Mouse (Mus musculus) heart, embryonic 15.5 days (tissue): Measurements from ENCODE around the gene Tenm4. TPM values are rescaled to one million over a fixed set of nuclear protein-coding genes. Genes with fewer than 3 reads are reported as not detected.

Experiments
- ATAC-seq: fragments of 200-750 bp; cut with Nextera tagmentation; replicated peaks from 2 replicates; pipeline ENCODE4 v1.8.0; 2017; ENCODE audit warnings: low read depth, moderate TSS enrichment; ENCODE audit not compliant: insufficient number of reproducible peaks, insufficient read depth, low FRiP score
- H3K27ac ChIP-seq: fragments of 300-500 bp; sonication (generic); 2 replicates; pipeline ENCODE4 v1.5.1; 2015; ENCODE audit warnings: mild to moderate bottlenecking, inconsistent platforms
- H3K27me3 ChIP-seq: fragments of 300-500 bp; sonication (generic); 2 replicates; pipeline ENCODE4 v1.6.1; 2015; ENCODE audit warnings: inconsistent platforms
- H3K36me3 ChIP-seq: fragments of 300-500 bp; sonication (generic); 2 replicates; pipeline ENCODE4 v1.6.1; 2015; ENCODE audit warnings: mild to moderate bottlenecking, inconsistent platforms
- H3K4me1 ChIP-seq: fragments of 300-500 bp; sonication (generic); replicated peaks from 2 replicates; pipeline ENCODE4 v1.6.1; 2015; ENCODE audit warnings: inconsistent platforms
- H3K4me2 ChIP-seq: fragments of 300-500 bp; sonication (generic); 2 replicates; pipeline ENCODE4 v1.6.1; 2015; ENCODE audit warnings: inconsistent platforms, mild to moderate bottlenecking, moderate library complexity
- H3K4me3 ChIP-seq: fragments of 300-500 bp; sonication (generic); 2 replicates; pipeline ENCODE4 v1.5.1; 2015; ENCODE audit warnings: mild to moderate bottlenecking, inconsistent platforms
- H3K9ac ChIP-seq: fragments of 300-500 bp; sonication (generic); 2 replicates; pipeline ENCODE4 v1.6.1; 2015; ENCODE audit warnings: mild to moderate bottlenecking, inconsistent platforms
- H3K9me3 ChIP-seq: fragments of 300-500 bp; sonication (generic); replicated peaks from 2 replicates; pipeline ENCODE4 v1.6.1; 2016; ENCODE audit warnings: inconsistent platforms
- WGBS: fragments of 180-500 bp; shearing (Covaris S2); methylation state at CpG from one replicate; pipeline ENCODE4 v1.1.7; 2015; ENCODE audit warnings: mixed read lengths; 5-methylcytosine and 5-hydroxymethylcytosine counted together
- polyA plus RNA-seq: library from polyadenylated mRNA; unstranded; fragments of >200 nt; fragmentation: Nextera tagmentation; extraction: Ambion mirVana; gene quantifications from 2 replicates; pipeline ENCODE4 v1.2.1, GENCODE M21; 2015

Tenm4 gene
- polyA plus RNA-seq, 1 experiment from 2014 or later, result 7.9 TPM

DNA sequence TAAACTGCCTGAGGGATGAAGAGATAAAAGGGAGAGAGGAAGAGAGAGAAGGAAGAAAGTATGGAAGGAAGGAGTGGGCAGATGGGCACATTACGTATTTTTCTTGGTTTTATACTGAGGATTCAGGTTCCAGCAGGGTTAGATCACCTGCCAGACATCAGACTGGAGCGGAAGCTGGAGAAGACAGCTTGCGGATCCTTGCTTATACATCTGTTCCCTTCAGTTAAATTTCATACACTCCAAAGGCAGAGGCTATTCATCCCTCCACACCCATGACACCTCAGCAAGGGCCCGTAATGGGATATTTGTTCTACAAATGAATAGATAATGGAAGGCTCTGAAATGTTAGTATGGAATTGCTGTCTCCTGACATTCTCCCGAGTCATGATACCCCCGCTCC, 655.6 kb downstream of the Tenm4 start:
- H3K27ac ChIP-seq, result no peak overlapping the region
- no peaks in the 10 kb centered on the region for H3K36me3 ChIP-seq
- no peak for ATAC-seq
- WGBS, result 91% methylated on average over 6 of the region's 6 CpGs
- no peaks in the 10 kb centered on the region for H3K27me3 ChIP-seq
- H3K4me3 ChIP-seq, result no peak overlapping the region
- no peak overlapping the region for H3K9ac ChIP-seq
- H3K9me3 ChIP-seq, result no peaks in the 10 kb centered on the region
- H3K4me2 ChIP-seq, result no peak overlapping the region
- H3K4me1 ChIP-seq, result no peaks in the 10 kb centered on the region

DNA sequence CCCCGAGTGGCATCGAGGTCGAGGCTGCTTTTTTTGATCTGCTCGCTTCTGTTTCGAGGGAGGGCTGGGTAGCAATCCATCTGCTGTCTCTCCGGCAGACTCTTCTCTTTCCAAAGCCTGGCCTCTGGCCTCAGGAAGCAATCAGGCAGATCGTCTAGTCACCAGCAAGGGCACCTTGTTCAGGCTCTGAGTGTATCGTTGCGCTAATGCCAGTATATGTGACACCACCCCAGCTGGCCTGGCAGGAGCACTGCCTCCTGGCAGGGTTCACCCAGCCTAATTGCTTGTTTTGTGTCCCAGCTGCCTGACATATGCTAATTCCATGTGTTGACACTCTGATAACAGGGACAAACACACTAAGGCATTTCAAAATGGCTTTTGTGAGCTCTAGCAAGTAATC, 661.5 kb downstream of the Tenm4 start:
- Histone ChIP-seq H3K9me3 (no peaks in the 10 kb centered on the region), H3K27ac (peak overlapping the region; percentile 13; the same call in 1 of the 2 replicates), H3K36me3 (no peaks in the 10 kb centered on the region), H3K27me3 (no peaks in the 10 kb centered on the region), H3K4me3 (no peak overlapping the region), H3K9ac (no peak overlapping the region), H3K4me1 (peaks cover 24% of the 10 kb centered on the region), H3K4me2 (0 out of 2 replicates have a peak overlapping the region, but pooled peaks have one; percentile 0)
- WGBS, result 42% methylated on average over 9 of the region's 9 CpGs
- ATAC-seq, result no peak; the same call in 1 of the 2 replicates

DNA sequence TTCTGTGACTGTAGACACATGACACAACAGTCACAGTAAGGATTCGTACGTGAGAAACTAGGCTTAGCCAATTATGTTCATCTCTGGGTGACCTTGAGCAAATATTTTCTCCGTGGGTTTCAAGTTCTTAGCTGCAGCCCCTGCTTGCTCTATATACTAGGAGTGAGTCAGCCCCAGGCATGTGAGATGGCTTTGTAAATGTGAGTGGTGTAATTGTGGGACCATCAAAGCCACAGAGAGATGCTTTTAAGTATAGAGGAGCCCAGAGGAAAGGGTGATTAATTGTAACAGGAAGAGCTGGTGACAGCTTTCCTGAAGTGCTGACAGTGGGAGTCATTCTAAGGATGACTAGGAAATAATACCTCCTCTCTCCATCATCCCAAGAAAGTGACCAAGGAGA, 662.0 kb downstream of the Tenm4 start:
- H3K27ac ChIP-seq, result 0 out of 2 replicates have a peak overlapping the region, but pooled peaks have one; percentile 13

DNA sequence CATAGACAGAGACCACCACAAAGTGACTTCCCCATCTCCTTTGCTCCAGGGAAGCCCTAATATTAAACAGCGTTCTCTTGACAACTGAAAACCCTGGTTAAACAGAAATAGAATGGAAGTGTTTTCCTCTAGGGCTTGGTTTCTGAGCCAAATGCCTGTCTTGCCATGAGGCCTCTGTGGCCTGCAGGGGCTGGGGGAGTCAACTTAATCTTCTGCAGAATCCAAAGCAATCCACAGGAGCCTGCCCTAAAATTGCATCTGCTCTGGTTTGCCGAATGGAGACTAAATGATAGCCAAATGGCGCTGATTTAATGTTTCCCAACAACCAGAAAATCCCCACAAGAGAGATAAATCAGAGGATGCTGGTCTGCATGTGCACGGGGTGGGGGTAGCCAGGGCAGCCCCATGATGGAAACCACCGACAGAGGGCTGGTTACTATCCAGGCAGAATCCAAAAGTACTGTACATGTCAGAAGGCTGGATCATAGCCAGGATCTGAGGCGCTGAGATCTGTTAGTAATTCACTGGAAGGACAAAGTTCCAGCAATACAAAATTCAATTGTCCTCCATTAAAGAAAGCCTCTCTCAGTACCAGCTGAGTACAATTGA, 663.7 kb downstream of the Tenm4 start:
- no peaks in the 10 kb centered on the region for H3K27me3 ChIP-seq
- H3K36me3 ChIP-seq, result no peaks in the 10 kb centered on the region
- H3K9ac ChIP-seq, result no peak overlapping the region
- no peak overlapping the region for H3K4me3 ChIP-seq
- no peaks in the 10 kb centered on the region for H3K9me3 ChIP-seq
- H3K4me2 ChIP-seq, result no peak overlapping the region
- peak; percentile 51; the same call in 1 of the 2 replicates for ATAC-seq
- H3K4me1 ChIP-seq, result peaks cover 24% of the 10 kb centered on the region
- 38% methylated on average over 6 of the region's 6 CpGs for WGBS
- H3K27ac ChIP-seq, result 0 out of 2 replicates have a peak overlapping the region, but pooled peaks have one; percentile 4

More for the DNA sequence above, 662.0 kb downstream of the Tenm4 start:
- no peak overlapping the region for H3K4me2 ChIP-seq
- H3K36me3 ChIP-seq, result no peaks in the 10 kb centered on the region
- H3K4me3 ChIP-seq, result no peak overlapping the region
- 53% methylated on average over 3 of the region's 3 CpGs for WGBS
- no peak overlapping the region for H3K9ac ChIP-seq
- no peaks in the 10 kb centered on the region for H3K9me3 ChIP-seq
- H3K27me3 ChIP-seq, result no peaks in the 10 kb centered on the region
- ATAC-seq, result no peak
- peaks cover 24% of the 10 kb centered on the region for H3K4me1 ChIP-seq

DNA sequence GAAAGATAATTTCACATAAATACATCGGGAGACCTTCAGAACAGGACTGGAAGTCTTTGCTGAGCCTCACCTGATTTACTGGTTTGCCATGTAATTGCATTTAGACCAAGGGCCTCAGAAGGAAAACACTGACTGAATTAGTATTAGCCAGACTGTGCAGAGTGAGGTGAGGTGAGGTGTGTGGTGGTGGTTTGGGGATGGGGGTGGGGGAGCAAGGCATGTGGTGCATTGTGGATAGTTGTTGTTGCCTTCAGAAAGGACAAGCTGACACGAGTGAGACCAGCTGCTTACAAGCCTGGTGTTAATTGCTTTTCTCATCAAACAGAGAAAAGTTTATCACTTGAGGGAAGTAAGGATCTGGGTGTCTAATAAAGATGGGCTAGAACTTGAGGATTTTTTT, 664.3 kb downstream of the Tenm4 start:
- no peaks in the 10 kb centered on the region for H3K36me3 ChIP-seq
- H3K4me1 ChIP-seq, result peaks cover 24% of the 10 kb centered on the region
- no peaks in the 10 kb centered on the region for H3K27me3 ChIP-seq
- no peak overlapping the region for H3K4me3 ChIP-seq
- H3K9me3 ChIP-seq, result no peaks in the 10 kb centered on the region
- no peak for ATAC-seq
- H3K27ac ChIP-seq, result no peak overlapping the region
- H3K4me2 ChIP-seq, result no peak overlapping the region
- WGBS, result 56% methylated on average over 2 of the region's 2 CpGs
- no peak overlapping the region for H3K9ac ChIP-seq

DNA sequence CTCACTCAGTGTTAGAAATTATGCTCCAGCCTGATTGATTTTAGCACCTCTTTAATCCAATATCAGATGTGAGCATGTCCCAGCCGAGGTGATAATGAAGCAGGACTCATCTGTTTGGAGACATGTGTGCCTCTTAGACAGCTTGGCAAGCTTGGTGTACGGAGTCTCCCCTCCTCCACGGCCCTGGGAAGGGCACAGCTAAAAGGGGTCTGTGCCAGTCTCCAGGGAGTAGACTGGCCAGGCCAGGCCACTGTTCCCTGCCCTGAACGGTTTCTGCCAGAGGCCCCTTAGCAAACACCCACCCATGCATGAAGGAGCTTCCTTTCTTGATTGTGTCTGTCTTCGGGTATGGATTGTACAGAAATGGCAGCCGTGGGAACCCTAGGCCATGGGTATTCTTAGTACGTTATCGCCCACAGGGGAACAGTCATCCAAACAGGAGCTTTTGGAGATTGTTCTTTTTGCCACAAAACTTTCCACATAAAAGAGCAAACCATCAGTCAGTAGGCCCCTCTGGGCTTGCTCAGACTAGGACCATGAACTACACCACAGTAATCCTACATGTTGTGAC, 667.3 kb downstream of the Tenm4 start:
- 87% methylated on average over 8 of the region's 8 CpGs for WGBS
- Histone ChIP-seq H3K36me3 (no peaks in the 10 kb centered on the region), H3K4me3 (no peak overlapping the region), H3K9me3 (no peaks in the 10 kb centered on the region), H3K4me2 (no peak overlapping the region), H3K4me1 (peaks cover 12% of the 10 kb centered on the region), H3K27ac (no peak overlapping the region), H3K27me3 (no peaks in the 10 kb centered on the region), H3K9ac (no peak overlapping the region)
- ATAC-seq, result no peak

DNA sequence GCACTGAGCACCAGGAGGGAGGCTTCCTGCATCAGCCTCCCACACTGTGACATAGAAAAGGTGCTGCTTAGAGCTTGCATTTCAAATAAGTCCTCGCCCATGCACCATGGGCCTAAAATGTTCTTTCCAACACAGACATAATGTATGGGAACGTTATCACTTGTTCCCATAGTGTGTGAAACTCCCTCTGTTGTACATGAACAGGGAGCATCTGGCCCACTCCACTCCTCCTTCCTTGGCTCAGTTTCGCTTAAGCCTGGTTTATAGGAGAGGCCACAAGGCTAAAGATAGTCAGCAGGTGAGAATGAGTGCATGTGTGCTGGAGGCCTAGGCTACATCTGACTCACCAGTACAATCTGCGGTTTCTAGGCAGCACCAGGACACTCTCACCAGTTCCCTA, 667.9 kb downstream of the Tenm4 start:
- Histone ChIP-seq H3K9ac (no peak overlapping the region), H3K4me3 (no peak overlapping the region)
- 88% methylated on average over 4 of the region's 4 CpGs for WGBS

DNA sequence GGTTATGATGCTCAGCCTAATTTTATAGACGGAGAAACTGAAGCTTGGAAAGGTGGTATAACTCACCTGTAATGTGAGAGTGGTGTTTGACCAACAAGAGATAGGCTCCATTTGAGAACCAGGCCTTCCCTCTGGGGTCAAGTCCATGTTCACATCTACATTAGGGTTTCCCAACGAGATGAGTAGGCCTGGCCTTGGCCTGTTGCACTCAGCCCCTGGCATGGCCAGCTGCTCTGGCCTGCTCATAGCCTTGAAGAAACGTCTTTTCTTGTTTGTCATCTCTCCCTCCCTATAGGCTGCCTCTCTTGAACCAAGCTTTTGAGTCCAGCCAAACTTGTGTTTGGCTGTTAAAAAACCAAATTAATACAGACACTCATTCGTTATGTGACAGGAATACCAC, 668.5 kb downstream of the Tenm4 start:
- no peak overlapping the region for H3K9ac ChIP-seq
- H3K4me1 ChIP-seq, result peaks cover 16% of the 10 kb centered on the region
- H3K9me3 ChIP-seq, result no peaks in the 10 kb centered on the region
- no peak overlapping the region for H3K27ac ChIP-seq
- no peak for ATAC-seq
- H3K36me3 ChIP-seq, result no peaks in the 10 kb centered on the region
- H3K4me2 ChIP-seq, result no peak overlapping the region
- H3K4me3 ChIP-seq, result no peak overlapping the region
- H3K27me3 ChIP-seq, result no peaks in the 10 kb centered on the region
- WGBS, result 86% methylated on average over 4 of the region's 4 CpGs

More for the DNA sequence above, 667.9 kb downstream of the Tenm4 start:
- Histone ChIP-seq H3K4me2 (no peak overlapping the region), H3K27me3 (no peaks in the 10 kb centered on the region), H3K27ac (no peak overlapping the region), H3K4me1 (peaks cover 14% of the 10 kb centered on the region), H3K9me3 (no peaks in the 10 kb centered on the region), H3K36me3 (no peaks in the 10 kb centered on the region)
- ATAC-seq, result no peak

DNA sequence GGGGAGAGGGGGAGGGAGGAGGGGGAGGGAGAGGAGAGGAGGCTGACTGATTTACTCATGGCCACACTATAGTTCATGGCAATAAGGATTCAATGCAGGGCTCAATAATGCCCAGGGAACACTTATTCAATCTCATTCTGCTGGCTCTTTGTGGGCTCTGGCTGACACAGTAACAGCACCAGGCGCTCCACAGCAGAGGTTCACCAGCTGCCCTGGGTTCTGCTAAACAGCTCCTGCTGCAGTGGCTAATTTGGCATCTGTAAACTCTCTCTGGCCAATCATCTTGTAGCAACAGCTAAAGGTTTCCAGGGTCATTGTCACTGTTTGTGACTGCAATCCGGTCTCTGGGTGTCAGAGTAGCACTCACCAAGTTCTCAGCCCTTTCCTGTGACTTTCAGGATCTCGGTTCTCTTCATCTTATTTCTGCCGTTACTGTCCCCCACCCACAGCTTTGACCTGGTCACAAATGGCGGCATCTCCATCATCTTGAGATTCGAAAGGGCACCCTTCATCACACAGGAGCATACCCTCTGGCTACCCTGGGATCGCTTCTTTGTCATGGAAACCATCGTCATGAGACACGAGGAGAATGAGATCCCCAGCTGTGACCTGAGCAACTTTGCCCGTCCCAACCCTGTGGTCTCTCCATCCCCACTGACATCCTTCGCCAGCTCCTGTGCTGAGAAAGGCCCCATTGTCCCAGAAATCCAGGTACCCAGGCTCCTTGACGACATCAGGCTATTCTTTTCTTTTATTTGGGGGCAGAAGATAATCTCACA, 671.6 kb downstream of the Tenm4 start:
- no peaks in the 10 kb centered on the region for H3K27me3 ChIP-seq
- no peaks in the 10 kb centered on the region for H3K36me3 ChIP-seq
- H3K9me3 ChIP-seq, result no peaks in the 10 kb centered on the region
- H3K27ac ChIP-seq, result no peak overlapping the region
- peaks cover 8% of the 10 kb centered on the region; the same call in 1 of the 2 replicates for H3K4me1 ChIP-seq
- no peak overlapping the region for H3K9ac ChIP-seq
- no peak; the same call in 1 of the 2 replicates for ATAC-seq
- WGBS, result 73% methylated on average over 12 of the region's 12 CpGs
- H3K4me3 ChIP-seq, result no peak overlapping the region
- H3K4me2 ChIP-seq, result no peak overlapping the region

DNA sequence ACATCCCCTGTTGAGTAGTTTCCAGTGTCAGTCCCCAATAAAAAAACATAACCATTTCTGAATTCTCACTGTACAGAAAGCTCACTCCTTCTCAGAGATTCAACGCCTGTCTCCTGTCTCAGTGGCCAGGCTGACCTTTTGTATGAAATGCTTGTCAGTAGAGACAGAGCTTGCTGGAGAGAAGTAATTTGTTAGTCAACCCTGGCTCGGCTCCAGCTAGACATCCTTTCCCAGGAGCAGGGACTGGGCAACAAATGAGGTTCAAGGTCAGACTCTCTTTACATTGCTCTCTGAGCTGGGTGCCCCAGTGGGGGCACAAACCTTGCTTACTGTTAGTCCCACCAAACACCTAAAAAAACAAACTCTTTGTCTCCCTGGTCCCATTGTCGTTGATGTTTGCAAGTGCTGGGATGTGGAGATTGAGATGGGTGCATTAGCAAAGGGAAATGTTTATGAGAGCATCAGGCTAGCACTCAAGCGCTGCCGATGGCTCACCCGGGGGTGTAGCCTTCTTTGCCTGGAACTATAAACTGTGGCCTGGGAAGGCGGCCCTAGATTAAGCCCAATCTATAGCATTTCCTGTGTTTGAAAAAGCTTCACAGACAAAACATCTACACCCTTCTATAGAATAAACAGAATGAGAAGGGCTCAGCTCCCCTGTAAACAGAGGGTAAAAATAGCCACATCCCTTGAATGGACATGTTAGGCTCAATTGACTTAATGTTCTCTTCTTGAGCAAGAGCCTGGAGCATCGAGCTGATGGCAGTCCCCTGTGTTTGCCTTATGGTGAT, 673.3 kb downstream of the Tenm4 start:
- H3K4me3 ChIP-seq, result no peak overlapping the region
- H3K4me2 ChIP-seq, result no peak overlapping the region
- WGBS, result 50% methylated on average over 8 of the region's 8 CpGs
- H3K27me3 ChIP-seq, result no peaks in the 10 kb centered on the region
- no peak overlapping the region for H3K27ac ChIP-seq
- H3K9me3 ChIP-seq, result no peaks in the 10 kb centered on the region
- H3K9ac ChIP-seq, result no peak overlapping the region
- no peaks in the 10 kb centered on the region for H3K36me3 ChIP-seq
- H3K4me1 ChIP-seq, result peaks cover 8% of the 10 kb centered on the region; the same call in 1 of the 2 replicates
- no peak for ATAC-seq

DNA sequence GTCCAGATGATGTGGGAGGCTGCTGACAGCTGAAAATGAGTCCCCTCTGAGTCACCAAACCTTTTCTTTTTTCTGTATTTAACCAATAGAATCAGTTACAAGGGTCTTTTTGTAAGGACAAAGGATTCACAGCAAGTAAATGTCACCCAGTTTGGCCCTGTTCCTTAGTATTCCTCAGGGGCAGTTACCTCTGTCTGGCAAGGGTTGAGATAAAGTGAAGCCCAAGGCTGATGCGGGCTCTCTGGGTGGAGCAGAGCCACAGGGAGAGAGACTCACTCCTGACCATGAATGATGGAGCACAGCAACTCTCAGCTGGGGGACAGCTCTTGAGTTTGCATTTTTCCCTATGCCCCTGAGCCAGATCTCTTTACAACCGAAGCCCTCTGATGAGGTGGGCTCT, 681.7 kb downstream of the Tenm4 start:
- H3K9me3 ChIP-seq, result no peaks in the 10 kb centered on the region
- ATAC-seq, result no peak
- H3K9ac ChIP-seq, result no peak overlapping the region
- 65% methylated on average over 2 of the region's 2 CpGs for WGBS
- H3K4me3 ChIP-seq, result no peak overlapping the region
- no peak overlapping the region for H3K27ac ChIP-seq
- H3K27me3 ChIP-seq, result no peaks in the 10 kb centered on the region; the same call in 1 of the 2 replicates
- H3K4me2 ChIP-seq, result no peak overlapping the region
- H3K36me3 ChIP-seq, result no peaks in the 10 kb centered on the region
- H3K4me1 ChIP-seq, result no peaks in the 10 kb centered on the region
